Mouse (Mus musculus): ENCODE results near the gene 1110017D15Rik.
"Not testable (repeated sequence)": the region's sequence is repeated elsewhere in the genome, so short reads cannot be mapped to it uniquely, and the experiment has no call there.

Gene 1110017D15Rik

GRCm38 (mm10) chr4:41478751-41479455, 38.2 kb downstream of the 1110017D15Rik start:
- no peak for DNase-seq

DNA sequence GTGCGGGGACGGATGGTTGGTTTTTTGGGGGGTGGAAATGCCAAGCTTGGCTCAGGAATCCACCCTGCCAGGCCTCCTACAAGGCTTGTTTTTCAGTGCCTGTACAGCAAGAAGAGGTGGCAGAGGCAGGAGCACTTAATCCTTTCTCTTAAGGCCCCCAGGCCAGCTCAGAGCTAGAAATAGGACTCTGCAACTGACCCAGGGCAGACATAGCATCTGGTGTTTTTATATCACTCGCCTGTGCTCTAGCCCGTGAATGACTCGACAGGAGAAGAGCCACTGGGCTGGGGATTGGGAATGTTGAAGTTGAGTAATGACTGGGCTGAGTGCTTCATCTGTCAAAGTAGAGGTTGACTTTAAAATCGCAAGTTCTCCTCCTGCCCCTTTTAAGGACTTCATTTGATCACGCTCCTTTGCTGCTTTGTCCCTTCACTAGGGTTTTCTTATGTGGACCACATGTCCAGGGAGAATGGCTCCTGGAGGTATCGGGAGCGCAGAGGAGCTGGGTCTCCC, 39.4 kb downstream of the 1110017D15Rik start:
- no peak for DNase-seq

- no peak for DNase-seq
Observed at GRCm38 (mm10) chr4:41471384-41471689, 45.8 kb downstream of the 1110017D15Rik start.

DNA sequence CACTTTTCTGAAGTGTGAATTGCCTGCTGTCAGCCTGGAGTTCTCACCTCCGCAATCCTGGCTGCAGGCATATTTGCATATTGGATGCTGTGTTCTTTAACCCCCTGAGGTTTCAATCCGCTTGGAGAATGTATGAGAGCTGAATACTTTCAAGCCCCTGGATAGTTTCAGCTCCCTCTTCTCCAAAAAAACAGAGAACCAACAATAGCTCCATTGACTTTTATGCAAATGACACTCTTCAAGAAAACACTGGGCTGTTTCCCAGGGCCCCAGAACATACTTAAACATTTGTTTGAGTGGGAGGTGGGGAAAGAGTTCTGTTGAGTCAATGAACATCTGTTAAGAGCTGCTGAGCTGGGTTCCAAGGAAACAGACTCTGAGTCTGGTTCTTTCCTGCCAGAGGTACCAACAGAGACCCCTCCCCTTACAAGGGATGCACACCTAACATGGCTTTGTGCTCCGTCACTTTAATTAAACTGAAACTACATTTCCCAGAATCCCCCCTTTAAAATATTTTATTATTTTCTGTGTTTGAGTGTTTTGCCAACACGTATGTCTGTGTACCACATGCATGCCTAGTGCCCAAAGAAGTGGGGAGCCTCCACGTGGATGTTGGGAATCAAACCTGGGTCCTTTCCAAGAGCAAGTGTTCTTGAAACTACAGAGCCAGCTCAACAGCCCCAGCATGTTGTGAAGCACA, 46.3 kb downstream of the 1110017D15Rik start:
- DNase-seq = no peak

GRCm38 (mm10) chr4:41470051-41470683, 47.0 kb downstream of the 1110017D15Rik start:
- no peak for DNase-seq

- no peak for DNase-seq
Observed at GRCm38 (mm10) chr4:41469199-41469598, 47.9 kb downstream of the 1110017D15Rik start.

- DNase-seq = peak; percentile 13 to 47
Observed at GRCm38 (mm10) chr4:41468396-41469080, 48.6 kb downstream of the 1110017D15Rik start.

GRCm38 (mm10) chr4:41465287-41465665, 51.9 kb downstream of the 1110017D15Rik start:
- DNase-seq = no peak

DNA sequence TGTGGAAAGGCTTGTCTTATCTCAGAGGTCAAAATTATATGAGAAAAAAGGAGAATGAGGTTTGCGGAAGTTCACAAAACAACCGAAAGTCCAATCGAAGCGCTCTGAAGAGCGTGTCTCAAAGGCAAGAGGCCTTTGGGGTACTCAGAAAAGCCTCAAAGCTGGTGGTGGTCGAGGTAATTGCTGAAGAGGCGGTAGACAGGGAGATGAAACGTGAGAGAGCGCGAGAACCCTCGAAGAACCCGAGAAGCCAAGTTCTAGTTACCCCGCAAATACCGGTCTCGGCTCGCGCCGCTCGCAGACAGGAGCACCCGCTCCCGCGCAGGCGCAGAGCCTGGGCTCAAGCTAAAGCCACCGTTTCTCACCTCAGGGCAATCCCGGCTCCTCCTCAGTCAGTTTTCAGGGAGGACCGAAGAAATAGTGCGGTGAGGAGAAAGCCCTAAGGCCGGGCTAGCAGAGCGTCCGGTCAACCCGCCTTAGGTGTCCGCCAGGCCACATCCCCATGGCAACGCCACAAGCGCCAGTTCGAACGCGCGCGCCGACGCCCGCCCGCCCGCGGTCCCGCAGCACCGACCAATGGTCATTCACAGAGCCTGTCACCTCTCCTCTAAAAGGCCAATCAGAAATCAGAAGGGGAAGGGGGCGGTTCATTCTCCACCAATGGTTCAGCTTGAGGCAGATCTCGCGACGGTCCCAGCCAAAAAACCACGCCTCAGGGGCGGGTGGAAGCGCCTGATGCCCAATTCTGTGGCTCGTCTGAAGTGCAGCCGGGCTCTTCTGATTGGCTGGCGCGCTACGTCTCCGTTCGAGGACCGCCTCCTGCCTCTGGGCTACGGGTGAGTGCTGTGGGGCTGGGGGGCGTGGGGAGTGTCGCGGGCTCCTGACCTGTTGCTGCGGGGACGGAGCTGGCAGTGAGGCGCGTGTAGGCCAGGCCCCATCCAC, 52.5 kb downstream of the 1110017D15Rik start, which contains the start of the genes Kif24 and Nudt2:
TSS of gene Kif24 (minus strand) at position 543 of the 942 bp plus-strand sequence.
TSS of gene Nudt2 (plus strand) at position 807 of the 942 bp plus-strand sequence.
- DNase-seq = peak; percentile 90 to 94

DNA sequence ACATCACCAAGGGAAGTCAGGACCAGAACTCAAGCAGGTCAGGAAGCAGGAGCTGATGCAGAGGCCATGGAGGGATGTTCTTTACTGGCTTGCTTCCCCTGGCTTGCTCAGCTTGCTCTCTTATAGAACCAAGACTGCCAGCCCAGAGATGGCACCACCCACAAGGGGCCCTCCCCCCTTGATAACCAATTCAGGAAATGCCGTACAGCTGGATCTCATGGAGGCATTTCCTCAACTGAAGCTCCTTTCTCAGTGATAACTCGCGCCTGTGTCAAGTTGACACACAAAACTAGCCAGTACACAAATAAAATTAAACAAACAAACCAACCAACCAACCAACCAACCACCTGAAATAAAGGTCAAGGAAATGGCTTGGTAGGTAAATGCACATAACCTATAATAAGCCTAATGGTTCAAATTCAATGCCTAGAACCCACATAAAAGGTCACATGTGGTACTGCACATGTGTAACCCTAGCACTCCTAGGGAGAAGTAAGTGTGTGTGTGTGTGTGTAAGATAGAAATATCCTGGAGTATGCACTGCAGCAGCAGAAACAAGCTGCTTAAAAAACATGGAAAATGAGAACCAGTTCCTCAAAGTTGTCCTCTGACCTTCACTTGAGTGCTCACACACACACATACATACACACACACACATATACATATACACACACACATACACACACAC, 53.9 kb downstream of the 1110017D15Rik start:
- DNase-seq = not testable (repeated sequence)

DNA sequence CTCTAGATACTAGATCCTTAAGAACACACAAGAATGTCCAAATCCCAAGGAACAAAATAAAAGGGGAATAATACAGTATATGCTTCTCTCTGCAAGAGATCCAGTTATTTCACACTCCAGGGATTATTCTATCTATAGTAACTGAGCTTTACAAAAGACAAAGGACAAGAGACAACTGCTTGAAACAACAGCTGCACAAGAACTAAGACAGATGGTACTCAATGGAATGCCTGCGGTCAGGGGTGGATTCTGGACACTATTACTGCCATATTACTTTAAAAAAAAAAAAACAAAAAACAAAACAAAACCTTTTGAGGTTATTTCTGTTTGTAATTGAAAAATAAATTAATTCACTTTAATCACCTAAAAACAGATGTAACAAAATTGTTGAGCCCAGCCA, 56.4 kb downstream of the 1110017D15Rik start:
- DNase-seq = no peak
